Mouse (Mus musculus) thymus, adult 2 months (tissue): ENCODE results near the gene Vps53. TPM values are rescaled to one million over a fixed set of nuclear protein-coding genes. Genes with fewer than 3 reads are reported as not detected.

ENCODE experiments used
- DNase-seq: peaks from one replicate; pipeline ENCODE4 v3.0.0; 2021
- H3K27ac ChIP-seq: fragments of 200-500 bp; 2 replicates; pipeline ENCODE4 v1.5.1; 2012; ENCODE audit warnings: low read length, control low read depth; ENCODE audit not compliant: control insufficient read depth, insufficient read depth
- H3K27me3 ChIP-seq: fragments of 200-500 bp; 2 replicates; pipeline ENCODE4 v1.6.1; 2012; ENCODE audit warnings: mild to moderate bottlenecking, low read length, moderate library complexity, mixed read lengths; ENCODE audit not compliant: control insufficient read depth, insufficient read depth
- H3K36me3 ChIP-seq: fragments of 200-500 bp; 2 replicates; pipeline ENCODE4 v1.6.1; 2012; ENCODE audit warnings: mild to moderate bottlenecking, low read length, moderate library complexity; ENCODE audit not compliant: control insufficient read depth, insufficient read depth
- H3K4me1 ChIP-seq: fragments of 200-500 bp; replicated peaks from 2 replicates; pipeline ENCODE4 v1.6.1; 2012; ENCODE audit warnings: low read length; ENCODE audit not compliant: control insufficient read depth, insufficient read depth
- H3K4me3 ChIP-seq: fragments of 200-500 bp; 2 replicates; pipeline ENCODE4 v1.5.1; 2012; ENCODE audit warnings: mild to moderate bottlenecking, low read length, control low read depth, moderate library complexity; ENCODE audit not compliant: control insufficient read depth, insufficient read depth
- CTCF ChIP-seq: fragments of 200-500 bp; IDR thresholded peaks from 2 replicates; pipeline ENCODE4 v1.5.1; 2012; ENCODE audit warnings: mild to moderate bottlenecking, control low read depth, low read length, moderate library complexity, borderline replicate concordance; ENCODE audit not compliant: control insufficient read depth, poor library complexity, insufficient read depth; ENCODE audit errors: extremely low read depth
- POLR2A ChIP-seq: fragments of 200-500 bp; IDR thresholded peaks from 2 replicates; pipeline ENCODE4 v1.6.1; 2012; ENCODE audit warnings: mild to moderate bottlenecking, low read length, control low read depth, moderate library complexity; ENCODE audit not compliant: control insufficient read depth, poor library complexity, insufficient read depth; ENCODE audit errors: extremely low read depth
- WGBS: fragments of 180-500 bp; shearing (Covaris S2); methylation state at CpG from one replicate; pipeline ENCODE4 v1.1.7; 2018; 5-methylcytosine and 5-hydroxymethylcytosine counted together
- polyA plus RNA-seq: library from polyadenylated mRNA; depleted of rRNA; stranded (reverse); fragments of >200 nt; gene quantifications from 2 replicates; pipeline ENCODE4 v1.2.3, GENCODE M21; 2012

Gene Vps53
- polyA plus RNA-seq, 1 experiment = 33.7 TPM

GRCm38 (mm10) chr11:76170207-76170606 lies 9.2 kb downstream of the Vps53 start:
- TF ChIP-seq CTCF (no peak), POLR2A (no peak)
- H3K4me1 ChIP-seq = no peaks in the 10 kb centered on the region; the same call in 1 of the 2 replicates
- no peak overlapping the region for H3K27ac ChIP-seq
- no peak overlapping the region for H3K4me3 ChIP-seq
- 94% methylated on average over 5 of the region's 5 CpGs for WGBS
- no peak for DNase-seq
- H3K36me3 ChIP-seq = peaks cover 19% of the 10 kb centered on the region
- H3K27me3 ChIP-seq = no peaks in the 10 kb centered on the region

GRCm38 (mm10) chr11:76168976-76169375 lies 10.5 kb downstream of the Vps53 start:
- DNase-seq = no peak
- WGBS = over 99% methylated on average over 3 of the region's 3 CpGs
- Histone ChIP-seq H3K36me3 (peaks cover 16% of the 10 kb centered on the region), H3K27ac (no peak overlapping the region), H3K27me3 (no peaks in the 10 kb centered on the region), H3K4me3 (no peak overlapping the region), H3K4me1 (no peaks in the 10 kb centered on the region; the same call in 1 of the 2 replicates)
- TF ChIP-seq CTCF (no peak), POLR2A (no peak)

GRCm38 (mm10) chr11:76167079-76167765 lies 12.2 kb downstream of the Vps53 start:
- Histone ChIP-seq H3K36me3 (peaks cover 1% of the 10 kb centered on the region; the same call in 1 of the 2 replicates), H3K4me1 (no peaks in the 10 kb centered on the region; the same call in 1 of the 2 replicates), H3K4me3 (no peak overlapping the region), H3K27ac (no peak overlapping the region), H3K27me3 (no peaks in the 10 kb centered on the region)
- 41% methylated on average over 5 of the region's 5 CpGs for WGBS
- DNase-seq = peak; percentile 69
- TF ChIP-seq CTCF = no peak
- no peak for TF ChIP-seq POLR2A

- no peak overlapping the region for H3K4me3 ChIP-seq
- no peaks in the 10 kb centered on the region; the same call in 1 of the 2 replicates for H3K36me3 ChIP-seq
- DNase-seq = no peak
- TF ChIP-seq POLR2A = no peak
- no peak for TF ChIP-seq CTCF
- no peaks in the 10 kb centered on the region; the same call in 1 of the 2 replicates for H3K4me1 ChIP-seq
- no peaks in the 10 kb centered on the region for H3K27me3 ChIP-seq
- 92% methylated on average over 4 of the region's 4 CpGs for WGBS
- H3K27ac ChIP-seq = no peak overlapping the region
Measured at GRCm38 (mm10) chr11:76166657-76167056, 12.8 kb downstream of the Vps53 start.

- TF ChIP-seq CTCF (no peak), POLR2A (no peak)
- WGBS = 91% methylated on average over 6 of the region's 6 CpGs
Measured at GRCm38 (mm10) chr11:76160251-76160650, 19.2 kb downstream of the Vps53 start.

GRCm38 (mm10) chr11:76158375-76158774 lies 21.1 kb downstream of the Vps53 start:
- DNase-seq = no peak
- TF ChIP-seq POLR2A = no peak
- no peak for TF ChIP-seq CTCF
- peaks cover 9% of the 10 kb centered on the region for H3K36me3 ChIP-seq
- H3K27ac ChIP-seq = no peak overlapping the region
- 0 out of 2 replicates have a peak, but pooled peaks cover 2% of the 10 kb centered on the region for H3K4me1 ChIP-seq
- H3K27me3 ChIP-seq = no peaks in the 10 kb centered on the region
- WGBS = 98% methylated on average over 2 of the region's 2 CpGs
- no peak overlapping the region for H3K4me3 ChIP-seq

More at GRCm38 (mm10) chr11:76160251-76160650, 19.2 kb downstream of the Vps53 start:
- Histone ChIP-seq H3K27me3 (no peaks in the 10 kb centered on the region), H3K4me3 (no peak overlapping the region), H3K27ac (no peak overlapping the region), H3K4me1 (no peaks in the 10 kb centered on the region), H3K36me3 (peaks cover 9% of the 10 kb centered on the region)
- DNase-seq = no peak
